Mouse (Mus musculus) limb, embryonic 15.5 days (tissue): ENCODE results near the gene Akap9. TPM values are rescaled to one million over a fixed set of nuclear protein-coding genes. Genes with fewer than 3 reads are reported as not detected.
"Not testable (repeated sequence)": the region's sequence is repeated elsewhere in the genome, so short reads cannot be mapped to it uniquely, and the experiment has no call there.

Experiments
- ATAC-seq: fragments of 200-750 bp; cut with Nextera tagmentation; 2 replicates; pipeline ENCODE4 v1.8.0; 2017; ENCODE audit warnings: low read depth, moderate TSS enrichment; ENCODE audit not compliant: insufficient number of reproducible peaks, low FRiP score, low TSS enrichment
- H3K27ac ChIP-seq: fragments of 300-500 bp; sonication (generic); 2 replicates; pipeline ENCODE4 v1.5.1; 2015; ENCODE audit warnings: moderate library complexity, mild to moderate bottlenecking, inconsistent platforms
- H3K27me3 ChIP-seq: fragments of 300-500 bp; sonication (generic); 2 replicates; pipeline ENCODE4 v1.6.1; 2015; ENCODE audit warnings: inconsistent platforms
- H3K36me3 ChIP-seq: fragments of 300-500 bp; sonication (generic); 2 replicates; pipeline ENCODE4 v1.6.1; 2015; ENCODE audit warnings: inconsistent platforms
- H3K4me1 ChIP-seq: fragments of 300-500 bp; sonication (generic); 2 replicates; pipeline ENCODE4 v1.6.1; 2015; ENCODE audit warnings: inconsistent platforms
- H3K4me2 ChIP-seq: fragments of 300-500 bp; sonication (generic); 2 replicates; pipeline ENCODE4 v1.6.1; 2015; ENCODE audit warnings: mild to moderate bottlenecking, inconsistent platforms
- H3K4me3 ChIP-seq: fragments of 300-500 bp; sonication (generic); 2 replicates; pipeline ENCODE4 v1.5.1; 2015; ENCODE audit warnings: mild to moderate bottlenecking, inconsistent platforms
- H3K9ac ChIP-seq: fragments of 300-500 bp; sonication (generic); 2 replicates; pipeline ENCODE4 v1.6.1; 2015; ENCODE audit warnings: inconsistent platforms
- H3K9me3 ChIP-seq: fragments of 300-500 bp; sonication (generic); 2 replicates; pipeline ENCODE4 v1.6.1; 2016; ENCODE audit warnings: inconsistent platforms
- WGBS: fragments of 180-500 bp; shearing (Covaris S2); methylation state at CpG from one replicate; pipeline ENCODE4 v1.1.7; 2015; 5-methylcytosine and 5-hydroxymethylcytosine counted together
- polyA plus RNA-seq: library from polyadenylated mRNA; unstranded; fragments of >200 nt; fragmentation: Nextera tagmentation; extraction: Ambion mirVana; gene quantifications from 2 replicates; pipeline ENCODE4 v1.2.1, GENCODE M21; 2015

Akap9 gene
- polyA plus RNA-seq, 1 experiment from 2014 or later = 139 TPM

GRCm38 (mm10) chr5:3973764-3974163 is 45.9 kb downstream of the Akap9 start:
- peaks cover 61% of the 10 kb centered on the region for H3K36me3 ChIP-seq
- no peaks in the 10 kb centered on the region for H3K4me1 ChIP-seq
- H3K4me3 ChIP-seq = no peak overlapping the region
- 65% methylated on average over 5 of the region's 5 CpGs for WGBS
- H3K9me3 ChIP-seq = no peaks in the 10 kb centered on the region
- no peaks in the 10 kb centered on the region for H3K27me3 ChIP-seq
- no peak for ATAC-seq
- H3K4me2 ChIP-seq = no peak overlapping the region
- no peak overlapping the region for H3K9ac ChIP-seq
- H3K27ac ChIP-seq = no peak overlapping the region

- Histone ChIP-seq H3K27me3 (no peaks in the 10 kb centered on the region), H3K4me1 (no peaks in the 10 kb centered on the region), H3K27ac (no peak overlapping the region), H3K4me2 (no peak overlapping the region), H3K36me3 (peaks cover 54% of the 10 kb centered on the region), H3K9ac (no peak overlapping the region), H3K9me3 (no peaks in the 10 kb centered on the region), H3K4me3 (no peak overlapping the region)
- no peak for ATAC-seq
- WGBS = 84% methylated on average over 6 of the region's 6 CpGs
Observed at GRCm38 (mm10) chr5:3974896-3975295, 47.0 kb downstream of the Akap9 start.

GRCm38 (mm10) chr5:3976111-3976510 is 48.3 kb downstream of the Akap9 start:
- 93% methylated on average over 8 of the region's 8 CpGs for WGBS
- no peaks in the 10 kb centered on the region for H3K4me1 ChIP-seq
- no peak for ATAC-seq
- peaks cover 53% of the 10 kb centered on the region for H3K36me3 ChIP-seq
- H3K27ac ChIP-seq = no peak overlapping the region
- no peak overlapping the region for H3K9ac ChIP-seq
- no peaks in the 10 kb centered on the region for H3K9me3 ChIP-seq
- no peak overlapping the region for H3K4me2 ChIP-seq
- no peaks in the 10 kb centered on the region for H3K27me3 ChIP-seq
- H3K4me3 ChIP-seq = no peak overlapping the region

DNA sequence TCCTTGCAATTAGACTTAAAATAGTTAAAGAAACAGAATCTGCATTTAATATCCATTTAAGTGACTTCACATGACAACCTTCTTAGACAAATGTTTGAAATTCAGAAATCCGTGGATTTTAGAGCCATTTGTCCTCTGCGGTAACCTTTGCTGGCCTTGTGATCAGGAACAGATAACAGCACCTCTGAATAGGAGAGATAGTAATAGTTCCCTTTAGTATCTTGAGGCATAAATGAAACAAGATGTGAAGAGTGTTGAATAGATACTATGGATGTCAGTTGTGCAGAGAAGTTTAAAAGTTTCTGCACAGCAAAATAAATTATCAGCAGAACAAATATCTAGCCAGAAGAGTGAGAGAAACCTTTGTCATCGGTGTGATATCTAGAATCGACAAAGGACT is 50.0 kb downstream of the Akap9 start:
- Histone ChIP-seq H3K4me3 (no peak overlapping the region), H3K27ac (no peak overlapping the region), H3K9me3 (no peaks in the 10 kb centered on the region), H3K4me1 (no peaks in the 10 kb centered on the region), H3K9ac (no peak overlapping the region), H3K27me3 (no peaks in the 10 kb centered on the region), H3K4me2 (no peak overlapping the region), H3K36me3 (peaks cover 51% of the 10 kb centered on the region)
- no peak for ATAC-seq
- 94% methylated on average over 4 of the region's 4 CpGs for WGBS

DNA sequence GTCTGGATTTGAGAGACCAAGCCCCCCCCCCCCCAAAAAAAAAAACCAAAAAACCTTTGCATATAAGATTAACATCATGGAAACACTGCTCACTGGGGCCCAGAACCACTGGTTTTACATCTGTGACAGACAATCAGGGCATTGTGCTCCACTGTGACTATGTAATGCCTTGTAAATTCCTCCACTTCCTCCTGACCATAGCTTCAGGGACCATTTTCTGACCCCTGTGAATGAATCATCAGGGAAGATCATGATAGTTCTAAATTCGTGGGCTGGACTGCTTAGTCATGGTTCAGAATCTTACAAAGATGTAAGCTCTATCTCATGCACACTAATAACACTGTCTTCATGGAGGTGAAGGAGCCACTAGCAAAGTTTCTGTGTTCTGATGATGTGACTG is 61.8 kb downstream of the Akap9 start:
- 64% methylated on average over 1 of the region's 1 CpGs for WGBS
- H3K9ac ChIP-seq = no peak overlapping the region
- peaks cover 39% of the 10 kb centered on the region for H3K36me3 ChIP-seq
- no peak overlapping the region for H3K4me2 ChIP-seq
- no peak overlapping the region for H3K4me3 ChIP-seq
- ATAC-seq = no peak
- no peaks in the 10 kb centered on the region for H3K4me1 ChIP-seq
- no peak overlapping the region for H3K27ac ChIP-seq
- no peaks in the 10 kb centered on the region for H3K27me3 ChIP-seq
- H3K9me3 ChIP-seq = no peaks in the 10 kb centered on the region

DNA sequence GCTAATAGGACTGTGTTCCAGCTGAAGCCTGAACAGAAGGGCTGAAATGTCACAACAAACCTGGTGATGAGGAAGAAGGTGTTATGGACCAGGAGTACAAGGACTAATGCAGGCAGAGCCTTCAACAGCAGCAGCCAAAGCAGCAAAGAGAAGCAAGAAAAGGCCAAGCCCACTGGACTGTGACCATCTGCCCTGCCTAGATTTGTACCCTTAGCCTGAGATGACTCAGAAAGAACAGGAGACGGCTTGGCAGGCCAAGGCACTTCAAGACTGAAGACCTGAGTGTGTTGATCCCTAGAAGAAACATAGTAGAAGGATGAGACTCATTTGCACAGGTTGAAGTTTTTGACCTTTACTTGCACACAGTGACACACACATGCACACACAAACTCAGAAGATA is 62.6 kb downstream of the Akap9 start:
- ATAC-seq = no peak
- no peaks in the 10 kb centered on the region for H3K9me3 ChIP-seq
- H3K27me3 ChIP-seq = no peaks in the 10 kb centered on the region
- no peak overlapping the region for H3K4me2 ChIP-seq
- H3K4me3 ChIP-seq = no peak overlapping the region
- H3K27ac ChIP-seq = no peak overlapping the region
- no peaks in the 10 kb centered on the region for H3K4me1 ChIP-seq
- peaks cover 41% of the 10 kb centered on the region for H3K36me3 ChIP-seq
- no peak overlapping the region for H3K9ac ChIP-seq
- WGBS = 75% methylated on average over 1 of the region's 1 CpGs

- Histone ChIP-seq H3K4me3 (no peak overlapping the region), H3K27ac (no peak overlapping the region), H3K9me3 (no peaks in the 10 kb centered on the region), H3K9ac (no peak overlapping the region), H3K4me2 (no peak overlapping the region), H3K4me1 (no peaks in the 10 kb centered on the region), H3K27me3 (no peaks in the 10 kb centered on the region), H3K36me3 (peaks cover 25% of the 10 kb centered on the region)
- ATAC-seq = no peak
- WGBS = 87% methylated on average over 16 of the region's 16 CpGs
Observed at GRCm38 (mm10) chr5:4004531-4005469, 76.9 kb downstream of the Akap9 start.

GRCm38 (mm10) chr5:4006606-4007005 is 78.8 kb downstream of the Akap9 start:
- Histone ChIP-seq H3K36me3 (peaks cover 36% of the 10 kb centered on the region), H3K4me2 (no peak overlapping the region), H3K9ac (no peak overlapping the region), H3K27ac (no peak overlapping the region), H3K27me3 (no peaks in the 10 kb centered on the region), H3K4me1 (no peaks in the 10 kb centered on the region), H3K9me3 (no peaks in the 10 kb centered on the region), H3K4me3 (no peak overlapping the region)
- WGBS = 89% methylated on average over 3 of the region's 3 CpGs
- no peak for ATAC-seq

- 93% methylated on average over 10 of the region's 10 CpGs for WGBS
Observed at GRCm38 (mm10) chr5:4008266-4008665, 80.4 kb downstream of the Akap9 start.

GRCm38 (mm10) chr5:4009540-4009939 is 81.7 kb downstream of the Akap9 start:
- no peaks in the 10 kb centered on the region for H3K27me3 ChIP-seq
- H3K36me3 ChIP-seq = peaks cover 58% of the 10 kb centered on the region
- H3K27ac ChIP-seq = no peak overlapping the region
- H3K4me3 ChIP-seq = no peak overlapping the region
- H3K4me1 ChIP-seq = no peaks in the 10 kb centered on the region
- no peak overlapping the region for H3K9ac ChIP-seq
- no peaks in the 10 kb centered on the region for H3K9me3 ChIP-seq
- ATAC-seq = no peak
- 83% methylated on average over 6 of the region's 6 CpGs for WGBS
- no peak overlapping the region for H3K4me2 ChIP-seq

More at GRCm38 (mm10) chr5:4008266-4008665, 80.4 kb downstream of the Akap9 start:
- Histone ChIP-seq H3K9ac (no peak overlapping the region), H3K4me1 (no peaks in the 10 kb centered on the region), H3K4me3 (no peak overlapping the region), H3K9me3 (no peaks in the 10 kb centered on the region), H3K4me2 (no peak overlapping the region), H3K27me3 (no peaks in the 10 kb centered on the region), H3K27ac (no peak overlapping the region), H3K36me3 (peaks cover 49% of the 10 kb centered on the region)
- ATAC-seq = no peak

DNA sequence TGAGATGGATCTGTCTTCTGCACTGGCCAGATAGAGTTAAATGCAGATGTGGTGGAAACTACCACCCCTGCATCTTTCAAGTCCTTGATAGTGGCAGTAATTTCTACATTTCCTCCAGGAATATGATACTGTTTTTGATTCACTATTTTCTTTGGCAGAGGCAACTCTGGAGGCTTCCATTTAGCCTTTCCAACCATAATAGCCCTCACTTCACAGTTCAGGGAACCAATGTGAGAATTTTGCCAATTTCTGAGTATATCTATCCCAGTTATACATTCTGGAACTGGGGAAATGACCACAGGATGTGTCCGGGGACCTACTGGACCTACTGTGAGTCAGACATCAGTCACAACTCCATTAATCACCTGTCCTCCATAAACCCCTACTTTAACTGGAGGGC is 89.8 kb downstream of the Akap9 start:
- H3K9ac ChIP-seq, H3K27ac ChIP-seq, H3K4me3 ChIP-seq, ATAC-seq, H3K9me3 ChIP-seq, H3K4me2 ChIP-seq, H3K27me3 ChIP-seq, H3K4me1 ChIP-seq: not testable (repeated sequence)
- peaks cover 44% of the 10 kb centered on the region for H3K36me3 ChIP-seq
- WGBS = 79% methylated on average over 1 of the region's 1 CpGs

- 92% methylated on average over 4 of the region's 4 CpGs for WGBS
- Histone ChIP-seq H3K27me3 (no peaks in the 10 kb centered on the region), H3K4me1 (peaks cover 6% of the 10 kb centered on the region; the same call in 1 of the 2 replicates), H3K36me3 (peaks cover 30% of the 10 kb centered on the region), H3K9me3 (no peaks in the 10 kb centered on the region), H3K9ac (no peak overlapping the region), H3K4me2 (no peak overlapping the region), H3K4me3 (no peak overlapping the region), H3K27ac (no peak overlapping the region)
- ATAC-seq = no peak
Observed at GRCm38 (mm10) chr5:4019377-4019776, 91.5 kb downstream of the Akap9 start.
